Mouse (Mus musculus) WW6 (cell line): Measurements from ENCODE around the gene Fpr3.
"Not testable (repeated sequence)": the region's sequence is repeated elsewhere in the genome, so short reads cannot be mapped to it uniquely, and the experiment has no call there.

Source experiments
- DNase-seq: peaks from one replicate; pipeline ENCODE4 v3.0.0-alpha.2; 2013; ENCODE audit warnings: low read depth, low spot score

Fpr3 gene

GRCm38 (mm10) chr17:17887774-17888248 is at the start of gene Fpr3, which contains the start of gene Fpr2:
Gene Fpr3 (plus strand): TSS chr17:17887852.
Gene Fpr2 (plus strand): TSS chr17:17887824.
- DNase-seq = no peak

GRCm38 (mm10) chr17:17837919-17838701 is 49.5 kb upstream of the Fpr3 start:
- DNase-seq = peak; percentile 87

- no peak for DNase-seq
Measured at GRCm38 (mm10) chr17:17839276-17839675, 48.4 kb upstream of the Fpr3 start.

- DNase-seq = no peak
Measured at GRCm38 (mm10) chr17:17840796-17841195, 46.9 kb upstream of the Fpr3 start.

- no peak for DNase-seq
Measured at GRCm38 (mm10) chr17:17843534-17844261, 44.0 kb upstream of the Fpr3 start.

GRCm38 (mm10) chr17:17844606-17845005 is 43.0 kb upstream of the Fpr3 start:
- DNase-seq = not testable (repeated sequence)

GRCm38 (mm10) chr17:17845187-17846027 is 42.2 kb upstream of the Fpr3 start:
- no peak for DNase-seq

GRCm38 (mm10) chr17:17848988-17849387 is 38.7 kb upstream of the Fpr3 start:
- DNase-seq = no peak

- DNase-seq = no peak
Measured at GRCm38 (mm10) chr17:17849906-17850712, 37.5 kb upstream of the Fpr3 start.

- no peak for DNase-seq
Measured at GRCm38 (mm10) chr17:17855064-17855838, 32.4 kb upstream of the Fpr3 start, which contains the start of gene Has1. Gene Has1 (minus strand): TSS chr17:17855205.

- no peak for DNase-seq
Measured at GRCm38 (mm10) chr17:17856612-17857011, 31.0 kb upstream of the Fpr3 start.

- DNase-seq = no peak
Measured at GRCm38 (mm10) chr17:17857446-17857845, 30.2 kb upstream of the Fpr3 start.

GRCm38 (mm10) chr17:17860110-17860509 is 27.5 kb upstream of the Fpr3 start:
- no peak for DNase-seq

- no peak for DNase-seq
Measured at GRCm38 (mm10) chr17:17862360-17862759, 25.3 kb upstream of the Fpr3 start.

GRCm38 (mm10) chr17:17865168-17865567 is 22.5 kb upstream of the Fpr3 start:
- DNase-seq = no peak

GRCm38 (mm10) chr17:17866801-17867469 is 20.7 kb upstream of the Fpr3 start:
- DNase-seq = no peak

- no peak for DNase-seq
Measured at GRCm38 (mm10) chr17:17870892-17871550, 16.6 kb upstream of the Fpr3 start.

- DNase-seq = no peak
Measured at GRCm38 (mm10) chr17:17871697-17872096, 16.0 kb upstream of the Fpr3 start.

GRCm38 (mm10) chr17:17879347-17879746 is 8.3 kb upstream of the Fpr3 start:
- no peak for DNase-seq
